Mouse (Mus musculus) midbrain, postnatal 0 days (tissue): ENCODE measurements around the gene Ccdc177. TPM values are rescaled to one million over a fixed set of nuclear protein-coding genes. Genes with fewer than 3 reads are reported as not detected.
A peak's percentile ranks its signal among the peaks of the same experiment; 100 is the strongest.

Experiments
- ATAC-seq: fragments of 200-750 bp; cut with Nextera tagmentation; 2 replicates; pipeline ENCODE4 v1.8.0; 2017; ENCODE audit warnings: moderate number of reproducible peaks, mild to moderate bottlenecking, moderate TSS enrichment, moderate library complexity; ENCODE audit not compliant: low FRiP score
- DNase-seq: peaks from one replicate; pipeline ENCODE4 v3.0.0-alpha.2; 2015; ENCODE audit warnings: low spot score
- H3K27ac ChIP-seq: fragments of 300-500 bp; sonication (generic); 2 replicates; pipeline ENCODE4 v1.5.1; 2014; ENCODE audit warnings: low read depth, mild to moderate bottlenecking, low read length, mixed read lengths
- H3K27me3 ChIP-seq: fragments of 300-500 bp; sonication (generic); 2 replicates; pipeline ENCODE4 v1.6.1; 2014; ENCODE audit warnings: low read length, control low read depth, mixed read lengths; ENCODE audit not compliant: insufficient read depth
- H3K36me3 ChIP-seq: fragments of 300-500 bp; sonication (generic); 2 replicates; pipeline ENCODE4 v1.6.1; 2014; ENCODE audit warnings: low read length, control low read depth, mixed read lengths; ENCODE audit not compliant: insufficient read depth
- H3K4me1 ChIP-seq: fragments of 300-500 bp; sonication (generic); 2 replicates; pipeline ENCODE4 v1.6.1; 2014; ENCODE audit warnings: mild to moderate bottlenecking, control low read depth, antibody characterized with exemption, low read length, mixed read lengths; ENCODE audit not compliant: insufficient read depth
- H3K4me2 ChIP-seq: fragments of 300-500 bp; sonication (generic); 2 replicates; pipeline ENCODE4 v1.6.1; 2014; ENCODE audit warnings: low read depth, mild to moderate bottlenecking, low read length, mixed read lengths; ENCODE audit not compliant: poor library complexity, severe bottlenecking
- H3K4me3 ChIP-seq: fragments of 300-500 bp; sonication (generic); 2 replicates; pipeline ENCODE4 v1.5.1; 2014; ENCODE audit warnings: low read depth, mild to moderate bottlenecking, low read length, moderate library complexity
- H3K9ac ChIP-seq: fragments of 300-500 bp; sonication (generic); replicated peaks from 2 replicates; pipeline ENCODE4 v1.6.1; 2014; ENCODE audit warnings: mild to moderate bottlenecking, low read length, moderate library complexity, mixed read lengths; ENCODE audit not compliant: poor library complexity, severe bottlenecking
- H3K9me3 ChIP-seq: fragments of 300-500 bp; sonication (generic); 2 replicates; pipeline ENCODE4 v1.6.1; 2016; ENCODE audit warnings: low read length, control low read depth
- CTCF ChIP-seq: IDR thresholded peaks from 2 replicates; pipeline ENCODE4 v1.5.1; 2016; ENCODE audit warnings: antibody characterized with exemption, mild to moderate bottlenecking
- WGBS: fragments of 180-500 bp; shearing (Covaris S2); extraction: QIAGEN DNeasy Blood & Tissue Kit; methylation state at CpG from one replicate; pipeline ENCODE4 v1.1.7; 2014; 5-methylcytosine and 5-hydroxymethylcytosine counted together
- polyA plus RNA-seq: library from polyadenylated mRNA; unstranded; fragments of >200 nt; fragmentation: Nextera tagmentation; extraction: Ambion mirVana; gene quantifications from 2 replicates; pipeline ENCODE4 v1.2.1, GENCODE M21; 2015
- total RNA-seq: library from RNA; depleted of rRNA; stranded (reverse); fragments of >200 nt; gene quantifications from 2 replicates; pipeline ENCODE4 v1.2.3, GENCODE M21; 2014

Gene Ccdc177
- total and polyA plus RNA-seq, 2 experiments from 2014 or later, result 2.4 to 22.4 TPM

DNA sequence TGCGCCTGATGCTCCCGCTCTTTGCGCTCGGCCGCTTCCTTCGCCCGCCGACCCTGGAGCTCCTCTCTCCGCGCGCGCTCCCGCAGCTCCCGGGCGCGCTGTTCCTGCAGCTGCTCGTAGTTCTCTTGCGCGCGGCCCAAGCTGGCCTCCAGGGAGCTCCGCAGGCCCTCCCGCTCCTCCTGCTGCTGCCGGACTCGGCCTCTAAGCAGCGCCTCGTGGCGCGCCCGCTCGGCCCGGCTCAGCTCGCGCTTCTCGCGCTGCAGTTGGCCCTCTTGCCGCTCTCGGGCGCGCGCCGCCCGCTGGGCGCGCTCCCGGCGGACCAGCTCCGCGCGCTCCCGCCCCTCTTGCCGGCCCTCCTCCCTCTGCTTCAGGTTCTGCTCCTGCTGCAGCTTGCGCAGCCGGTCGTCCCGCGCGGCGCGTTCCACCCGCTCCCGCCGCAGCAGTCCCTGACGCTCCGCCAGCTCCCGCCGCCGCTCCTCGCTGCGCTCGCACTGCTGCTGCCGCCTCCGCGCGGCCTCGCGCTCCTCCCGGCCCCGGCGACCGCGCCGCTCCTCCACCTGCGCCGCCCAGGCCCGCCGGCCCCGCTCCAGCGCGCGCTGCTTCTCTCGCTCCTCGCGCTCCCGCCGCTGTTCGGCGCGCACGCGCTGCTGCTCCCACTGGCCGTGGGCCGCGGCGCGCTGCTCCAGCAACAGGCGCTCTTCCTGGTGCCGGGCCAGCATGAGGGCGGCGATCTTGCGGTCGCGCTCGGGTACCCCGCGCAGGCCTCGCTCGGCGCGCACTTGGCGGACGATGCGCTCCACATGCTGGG lies 2.5 kb downstream of the Ccdc177 start:
- peak overlapping the region; percentile 22 for H3K4me3 ChIP-seq
- H3K36me3 ChIP-seq, result peaks cover 35% of the 10 kb centered on the region
- H3K9me3 ChIP-seq, result peaks cover 18% of the 10 kb centered on the region; the same call in 1 of the 2 replicates
- H3K4me1 ChIP-seq, result peaks cover 8% of the 10 kb centered on the region
- 47% methylated on average over 112 of the region's 122 CpGs for whole genome bisulfite sequencing
- ATAC-seq (0 out of 2 replicates have a peak, but pooled peaks have one; percentile 6), DNase-seq (peak; percentile 74)
- H3K4me2 ChIP-seq, result peak overlapping the region; percentile 78
- H3K9ac ChIP-seq, result no peak overlapping the region
- H3K27ac ChIP-seq, result no peak overlapping the region
- no peak for TF ChIP-seq CTCF
- no peaks in the 10 kb centered on the region for H3K27me3 ChIP-seq

- no peak overlapping the region for H3K4me2 ChIP-seq
- no peak for DNase-seq
- ATAC-seq, result no peak
- H3K4me3 ChIP-seq, result no peak overlapping the region
- H3K9me3 ChIP-seq, result no peaks in the 10 kb centered on the region
- no peaks in the 10 kb centered on the region for H3K4me1 ChIP-seq
- WGBS, result 95% methylated on average over 6 of the region's 6 CpGs
- no peak overlapping the region for H3K27ac ChIP-seq
- peaks cover 14% of the 10 kb centered on the region for H3K36me3 ChIP-seq
- H3K27me3 ChIP-seq, result no peaks in the 10 kb centered on the region
- H3K9ac ChIP-seq, result no peak overlapping the region
- TF ChIP-seq CTCF, result no peak
Observed at GRCm38 (mm10) chr12:80751556-80751955, 8.9 kb downstream of the Ccdc177 start.

DNA sequence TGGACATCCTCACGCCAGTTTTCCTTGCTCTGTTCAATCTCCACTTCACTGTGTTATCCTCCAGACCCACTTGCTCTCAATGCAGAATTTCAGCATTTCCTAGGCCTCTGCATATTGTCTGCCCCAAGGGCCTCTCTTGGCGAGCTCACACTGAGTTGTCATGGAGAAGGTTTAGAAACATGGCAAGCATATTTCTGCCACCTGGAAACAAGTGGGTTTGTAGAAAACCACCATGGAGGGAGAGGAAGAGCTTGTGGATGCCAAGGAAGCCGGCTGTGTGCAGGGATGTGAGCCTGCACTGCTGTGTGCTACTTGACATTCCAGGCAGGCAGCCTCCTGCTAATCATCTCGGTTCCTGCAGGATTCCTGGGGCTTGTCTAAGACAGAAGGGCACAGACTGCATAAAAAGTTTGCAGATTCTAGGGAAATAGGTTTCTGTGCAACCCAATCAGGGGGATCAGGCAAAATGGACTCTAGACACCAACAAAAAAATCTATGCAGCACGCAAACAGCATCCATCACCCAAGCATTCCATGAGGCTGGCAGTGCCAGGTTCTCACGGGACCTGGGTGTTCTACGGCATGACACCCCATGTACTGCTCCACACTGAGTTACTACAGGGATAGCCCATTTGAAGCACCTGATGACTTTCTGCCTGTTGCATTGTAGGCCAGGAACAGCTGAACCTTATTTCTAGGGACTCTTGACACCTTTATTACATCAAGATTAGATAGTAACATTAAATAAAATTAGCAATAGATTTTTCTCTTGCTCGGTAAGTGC lies 14.3 kb downstream of the Ccdc177 start:
- Histone ChIP-seq H3K9me3 (no peaks in the 10 kb centered on the region), H3K27me3 (no peaks in the 10 kb centered on the region), H3K36me3 (no peaks in the 10 kb centered on the region), H3K9ac (no peak overlapping the region), H3K27ac (peak overlapping the region; percentile 72), H3K4me2 (no peak overlapping the region), H3K4me1 (no peaks in the 10 kb centered on the region; the same call in 1 of the 2 replicates), H3K4me3 (no peak overlapping the region)
- no peak for TF ChIP-seq CTCF
- ATAC-seq (peak; percentile 68), DNase-seq (peak; percentile 82)
- WGBS, result 39% methylated on average over 8 of the region's 8 CpGs

DNA sequence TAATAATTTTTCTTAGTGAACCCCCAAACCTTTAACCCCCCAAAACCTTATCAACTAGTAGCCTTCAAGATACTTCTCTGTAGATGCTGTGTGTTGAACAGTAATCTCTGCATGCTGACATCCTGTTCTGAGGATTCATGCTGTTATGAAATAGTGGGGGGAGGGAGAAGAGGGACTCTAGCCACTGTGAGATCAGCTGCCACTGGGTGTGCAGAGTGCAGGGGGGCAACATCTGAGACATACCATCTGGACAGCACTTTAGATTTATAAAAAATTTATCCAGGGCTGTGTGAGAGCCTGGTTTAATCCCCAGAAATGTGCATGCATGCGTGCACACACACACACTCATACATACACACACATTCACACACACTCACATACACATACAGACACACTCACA lies 15.9 kb downstream of the Ccdc177 start:
- 93% methylated on average over 1 of the region's 1 CpGs for WGBS
- Histone ChIP-seq H3K4me1 (no peaks in the 10 kb centered on the region; the same call in 1 of the 2 replicates), H3K27me3 (no peaks in the 10 kb centered on the region), H3K4me2 (no peak overlapping the region), H3K4me3 (no peak overlapping the region), H3K36me3 (no peaks in the 10 kb centered on the region), H3K9ac (no peak overlapping the region), H3K9me3 (no peaks in the 10 kb centered on the region), H3K27ac (no peak overlapping the region)
- no peak for DNase-seq
- no peak for TF ChIP-seq CTCF
- ATAC-seq, result no peak

GRCm38 (mm10) chr12:80739482-80739881 lies 21.0 kb downstream of the Ccdc177 start:
- Histone ChIP-seq H3K9ac (no peak overlapping the region), H3K4me2 (no peak overlapping the region), H3K4me1 (peaks cover 17% of the 10 kb centered on the region), H3K36me3 (no peaks in the 10 kb centered on the region), H3K4me3 (no peak overlapping the region), H3K27ac (no peak overlapping the region), H3K9me3 (no peaks in the 10 kb centered on the region), H3K27me3 (no peaks in the 10 kb centered on the region)
- DNase-seq (no peak), ATAC-seq (no peak)
- 44% methylated on average over 9 of the region's 9 CpGs for WGBS
- peak; percentile 64 for TF ChIP-seq CTCF

DNA sequence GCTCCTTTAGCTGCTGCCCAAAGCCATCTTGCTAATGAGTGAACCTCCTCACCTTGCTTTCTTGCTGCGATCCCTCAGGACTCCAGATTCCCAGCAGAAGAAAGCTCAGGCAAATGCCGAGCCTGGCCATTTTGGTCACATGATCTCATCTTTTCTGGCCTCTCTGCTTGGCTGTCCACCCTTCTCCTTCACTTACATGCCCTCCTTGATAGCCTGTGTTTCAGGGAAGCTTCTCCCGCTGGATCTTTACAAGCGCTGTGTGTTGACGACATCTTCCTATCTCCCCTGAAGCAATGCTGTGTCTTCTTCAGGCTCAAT lies 23.2 kb downstream of the Ccdc177 start:
- Histone ChIP-seq H3K9ac (no peak overlapping the region), H3K4me2 (peak overlapping the region; percentile 7; the same call in 1 of the 2 replicates), H3K27ac (peak overlapping the region; percentile 94), H3K4me3 (no peak overlapping the region), H3K9me3 (no peaks in the 10 kb centered on the region), H3K27me3 (no peaks in the 10 kb centered on the region), H3K4me1 (peaks cover 17% of the 10 kb centered on the region), H3K36me3 (no peaks in the 10 kb centered on the region)
- no peak for ATAC-seq
- no peak for TF ChIP-seq CTCF
- DNase-seq, result no peak
- 50% methylated on average over 5 of the region's 5 CpGs for WGBS
